Comparison of ENCODE assay signal across 9 mouse cellular contexts in the genomic region with DNA sequence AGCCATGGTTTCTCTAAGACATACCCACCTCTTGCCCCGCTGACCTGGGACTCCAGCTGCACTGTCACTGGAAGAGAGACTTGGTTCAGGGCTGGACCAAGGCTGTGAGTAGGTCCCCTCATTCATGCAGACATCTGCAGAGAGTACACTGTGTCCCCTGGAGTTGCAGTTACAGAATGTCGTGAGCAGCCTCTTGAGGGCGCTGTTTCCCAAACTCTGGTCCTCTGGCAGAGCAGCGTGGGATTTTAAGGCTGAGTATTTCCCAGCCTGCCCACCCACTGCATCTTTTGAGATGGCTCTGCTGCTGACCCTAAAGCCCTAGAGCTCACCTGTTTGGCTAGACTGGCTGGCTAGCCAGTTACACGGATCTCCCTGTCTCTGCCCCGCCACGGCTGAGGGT. TPM values are rescaled to one million over a fixed set of nuclear protein-coding genes. Genes with fewer than 3 reads are reported as not detected.
DNase-seq lines count a peak whose midpoint lies in the region; ATAC-seq and TF ChIP-seq lines count a peak whose summit lies in the region.
"Had no signal": no experiment of that assay in that cellular context is flagged by ENCODE, and none has a peak within 500 bp of the region (broad histone marks: within the 10 kb centered on the region; RNA-seq: fewer than 3 reads in every experiment).

No protein-coding gene starts in this region.

- TF ChIP-seq POLR2A in cerebellum, adult 2 months (IDR thresholded peaks at IDR 0.05; ENCODE audit: borderline replicate concordance, insufficient read depth, low read length), result no peak

- intact Hi-C loops in heart, postnatal 10 days (cut with DNase I), result no loop called here

- no peaks in the 10 kb centered on the region for H3K9me3 ChIP-seq in heart, postnatal 0 days (replicated peaks; ENCODE audit: control insufficient read depth, low read length)
- H3K9me3 ChIP-seq: limb, embryonic 12.5 days had no signal

- peak; percentile 13; the same call in 1 of the 2 replicates for TF ChIP-seq CTCF in heart, postnatal 0 days (IDR thresholded peaks at IDR 0.05; ENCODE audit: low read depth)
- TF ChIP-seq CTCF in cerebellum, adult 2 months (IDR thresholded peaks at IDR 0.05; ENCODE audit: borderline replicate concordance, insufficient read depth, low read depth, low read length), result no peak

- peaks cover 6% of the 10 kb centered on the region; the same call in 1 of the 2 replicates for H3K27me3 ChIP-seq in heart, postnatal 0 days (ENCODE audit: control insufficient read depth, insufficient read depth, low read length)
- H3K27me3 ChIP-seq in cerebellum, adult 2 months (ENCODE audit: control insufficient read depth, insufficient read depth, low read length), result no peaks in the 10 kb centered on the region
- H3K27me3 ChIP-seq: limb, embryonic 12.5 days had no signal

- no peak for TF ChIP-seq EP300 in heart, postnatal 0 days (IDR thresholded peaks at IDR 0.05; ENCODE audit: low read depth)

- no peak for DNase-seq in heart, postnatal 0 days (ENCODE audit: low spot score)
- DNase-seq in heart, postnatal 10 days, result no peak
- DNase-seq in A20 (ENCODE audit: low read depth, low spot score) (peak; percentile 79), ZHBTc4 (ENCODE audit: low read depth, low spot score) (peak; percentile 84)
- DNase-seq in gastrocnemius, postnatal 25 days, result no peak
- DNase-seq in cerebellum, adult 2 months, result no peak
- no peak for DNase-seq in layer of hippocampus, adult 9-10 months (ENCODE audit: low spot score)

- H3K27ac ChIP-seq in heart, postnatal 0 days (ENCODE audit: low read depth), result no peak overlapping the region
- no peak overlapping the region for H3K27ac ChIP-seq in cerebellum, adult 2 months (ENCODE audit: insufficient read depth, low read length)
- H3K27ac ChIP-seq: limb, embryonic 12.5 days had no signal

- no peak for ATAC-seq in heart, postnatal 0 days (ENCODE audit: insufficient read depth, low read depth)
- peak; percentile 57 for ATAC-seq in neutrophil, adult 5-6 weeks (ENCODE audit: extremely low read depth, insufficient number of reproducible peaks, low FRiP score, poor library complexity, severe bottlenecking)

- H3K36me3 ChIP-seq in heart, postnatal 0 days (replicated peaks; ENCODE audit: control insufficient read depth, insufficient read depth, low read length), result no peaks in the 10 kb centered on the region
- H3K36me3 ChIP-seq: limb, embryonic 12.5 days had no signal

- no peak overlapping the region for H3K4me2 ChIP-seq in heart, postnatal 0 days (ENCODE audit: low read depth, low read length)
- H3K4me2 ChIP-seq: limb, embryonic 12.5 days had no signal

- no peaks in the 10 kb centered on the region for H3K4me1 ChIP-seq in heart, postnatal 0 days (ENCODE audit: control insufficient read depth, insufficient read depth)
- no peaks in the 10 kb centered on the region for H3K4me1 ChIP-seq in cerebellum, adult 2 months (ENCODE audit: control insufficient read depth, insufficient read depth, low read length)

- WGBS in heart, postnatal 0 days, result 55% methylated on average over 7 of the region's 7 CpGs
- 43% methylated on average over 7 of the region's 7 CpGs for WGBS in cerebellum, adult 2 months

- no peak overlapping the region for H3K4me3 ChIP-seq in heart, postnatal 0 days (ENCODE audit: low read depth, low read length)
- H3K4me3 ChIP-seq in cerebellum, adult 2 months (replicated peaks; ENCODE audit: insufficient read depth, low read depth, low read length), result no peak overlapping the region
- H3K4me3 ChIP-seq: limb, embryonic 12.5 days had no signal

- no peak overlapping the region for H3K9ac ChIP-seq in heart, postnatal 0 days (replicated peaks; ENCODE audit: low read depth, low read length)
- H3K9ac ChIP-seq: limb, embryonic 12.5 days had no signal

RNA-seq across cellular contexts. Expression of a gene that starts 1.2 kb away (rescaled TPM):
- not detected in 2 replicates for total RNA-seq in heart, postnatal 0 days (2014; rRNA removed; ENCODE audit: low replicate concordance)
- polyA plus RNA-seq in heart, postnatal 0 days (2015; fragmentation: Nextera tagmentation; extraction: Ambion mirVana), result not detected in 2 replicates
- under 1 TPM in 1 of 2 experiments, not detected in 1; 0.31 TPM for total RNA-seq in heart, postnatal 10 days (2021)
- total RNA-seq in neutrophil, adult 5-6 weeks (2017), result 119 and 138 TPM in 2 replicates
- not detected for total RNA-seq in gastrocnemius, postnatal 25 days (2021)
- polyA plus RNA-seq in cerebellum, adult 2 months (2012; rRNA removed), result 0.25 and 0.34 TPM in 2 replicates

RNA-seq across cellular contexts. Expression of a gene that starts 28.4 kb away (rescaled TPM):
- total RNA-seq in heart, postnatal 0 days (2014; rRNA removed; ENCODE audit: low replicate concordance), result 2.6 and 7.2 TPM in 2 replicates
- polyA plus RNA-seq in heart, postnatal 0 days (2015; fragmentation: Nextera tagmentation; extraction: Ambion mirVana), result 4.2 and 4.6 TPM in 2 replicates
- 1 to 10 TPM; 4.1 to 4.5 TPM for total RNA-seq in heart, postnatal 10 days (2021)
- total RNA-seq in neutrophil, adult 5-6 weeks (2017), result 221 and 234 TPM in 2 replicates
- total RNA-seq in gastrocnemius, postnatal 25 days (2021), result 1 to 10 TPM; 2.8 to 3.1 TPM
- 13.2 and 13.6 TPM in 2 replicates for polyA plus RNA-seq in cerebellum, adult 2 months (2012; rRNA removed)

RNA-seq across cellular contexts. Expression of a gene that starts 31.5 kb away (rescaled TPM):
- 83.2 and 87.5 TPM in 2 replicates for total RNA-seq in heart, postnatal 0 days (2014; rRNA removed; ENCODE audit: low replicate concordance)
- polyA plus RNA-seq in heart, postnatal 0 days (2015; fragmentation: Nextera tagmentation; extraction: Ambion mirVana), result 33.4 and 38.4 TPM in 2 replicates
- 100 to 1,000 TPM; 113 to 119 TPM for total RNA-seq in heart, postnatal 10 days (2021)
- 714 and 721 TPM in 2 replicates for total RNA-seq in neutrophil, adult 5-6 weeks (2017)
- total RNA-seq in gastrocnemius, postnatal 25 days (2021), result 10 to 100 TPM; 66.7 to 69.1 TPM
- polyA plus RNA-seq in cerebellum, adult 2 months (2012; rRNA removed), result 188 and 209 TPM in 2 replicates

RNA-seq across cellular contexts. Expression of a gene that starts 51.7 kb away (rescaled TPM):
- total RNA-seq in heart, postnatal 0 days (2014; rRNA removed; ENCODE audit: low replicate concordance), result 1.4 and 1.9 TPM in 2 replicates
- 0.25 and 0.29 TPM in 2 replicates for polyA plus RNA-seq in heart, postnatal 0 days (2015; fragmentation: Nextera tagmentation; extraction: Ambion mirVana)
- 1 to 10 TPM; 1.5 to 1.8 TPM for total RNA-seq in heart, postnatal 10 days (2021)
- total RNA-seq in neutrophil, adult 5-6 weeks (2017), result 10.4 and 13.0 TPM in 2 replicates
- 10 to 100 TPM in 1 of 2 experiments, 1 to 10 TPM in 1; 6.5 to 16.7 TPM for total RNA-seq in gastrocnemius, postnatal 25 days (2021)
- polyA plus RNA-seq in cerebellum, adult 2 months (2012; rRNA removed), result 12.2 and 15.2 TPM in 2 replicates

RNA-seq across cellular contexts. Expression of a gene that starts 52.2 kb away (rescaled TPM):
- 1.5 TPM in 1 of 2 replicates, not detected in the other for total RNA-seq in heart, postnatal 0 days (2014; rRNA removed; ENCODE audit: low replicate concordance)
- 0.33 and 0.38 TPM in 2 replicates for polyA plus RNA-seq in heart, postnatal 0 days (2015; fragmentation: Nextera tagmentation; extraction: Ambion mirVana)
- total RNA-seq in heart, postnatal 10 days (2021), result 1 to 10 TPM in 1 of 2 experiments, under 1 TPM in 1; 0.98 to 1.1 TPM
- 699 and 729 TPM in 2 replicates for total RNA-seq in neutrophil, adult 5-6 weeks (2017)
- total RNA-seq in gastrocnemius, postnatal 25 days (2021), result under 1 TPM; 0.28 to 0.67 TPM
- 0.35 and 0.52 TPM in 2 replicates for polyA plus RNA-seq in cerebellum, adult 2 months (2012; rRNA removed)

Comparison
In these comparisons a context has a peak if more than half of its experiments do, and no peak if none do; other contexts are left out.
1. DNase-seq: peak in A20 (single experiment) and ZHBTc4 (single experiment); none in heart, postnatal 0 days (single experiment), heart, postnatal 10 days (0 of 2), gastrocnemius, postnatal 25 days (single experiment), cerebellum, adult 2 months (0 of 2) and layer of hippocampus, adult 9-10 months (single experiment).
2. RNA of a gene that starts 1.2 kb away (total RNA-seq): 119 to 138 TPM in neutrophil, adult 5-6 weeks; 0.31 TPM in heart, postnatal 10 days, not detected in heart, postnatal 0 days and not detected in gastrocnemius, postnatal 25 days; every median in the first group is over 10 times any median in the second.
3. RNA of a gene that starts 28.4 kb away (total RNA-seq): 221 to 234 TPM in neutrophil, adult 5-6 weeks; 2.6 to 7.2 TPM in heart, postnatal 0 days, 4.1 to 4.5 TPM in heart, postnatal 10 days and 2.8 to 3.1 TPM in gastrocnemius, postnatal 25 days; every median in the first group is over 10 times any median in the second.